Mouse (Mus musculus) NIH3T3 (cell line): ENCODE results near the gene Cdyl2.

ENCODE experiments used
- DNase-seq: peaks from one replicate; pipeline ENCODE4 v3.0.0-alpha.2; 2012; ENCODE audit warnings: low read depth

The Cdyl2 gene

DNA sequence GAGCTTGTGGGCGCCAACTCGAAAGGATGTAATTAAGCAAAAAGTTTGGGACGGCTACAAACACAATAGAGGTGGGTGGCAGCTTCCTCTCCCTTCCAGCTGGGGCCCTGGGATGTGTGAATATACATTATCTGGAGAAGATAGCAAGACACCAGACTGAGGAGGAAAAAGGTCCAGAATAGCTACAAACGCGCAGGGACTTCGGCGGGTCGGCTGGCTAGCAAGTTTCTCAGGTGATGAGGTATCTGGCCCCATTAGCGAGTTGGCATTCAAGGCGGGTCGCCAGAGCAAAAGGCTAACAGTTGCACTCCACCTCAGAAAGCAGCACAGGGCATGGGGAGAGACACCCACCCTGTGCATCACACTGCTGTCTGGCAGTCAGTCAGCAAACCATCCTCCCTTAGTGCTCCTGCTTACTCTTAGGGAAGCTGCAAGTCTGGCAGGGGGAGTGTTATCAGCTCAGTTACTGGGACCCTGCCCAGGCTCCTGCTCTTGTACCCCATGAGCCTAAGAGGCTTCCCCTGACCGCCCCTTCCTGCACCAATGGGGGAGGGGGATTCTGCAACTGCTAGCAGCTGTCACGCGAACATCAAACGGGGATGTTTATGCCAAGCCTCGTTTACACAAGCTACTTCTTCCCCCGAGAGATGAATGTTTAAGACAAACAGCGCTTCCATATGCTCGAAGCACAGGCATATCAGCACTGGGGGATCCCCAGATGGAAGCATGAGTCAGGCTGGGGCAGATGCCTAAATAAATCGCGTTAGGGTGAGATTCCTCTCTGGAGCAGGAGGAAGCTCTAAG is 111.4 kb downstream of the Cdyl2 start:
- DNase-seq, result peak; percentile 17

DNA sequence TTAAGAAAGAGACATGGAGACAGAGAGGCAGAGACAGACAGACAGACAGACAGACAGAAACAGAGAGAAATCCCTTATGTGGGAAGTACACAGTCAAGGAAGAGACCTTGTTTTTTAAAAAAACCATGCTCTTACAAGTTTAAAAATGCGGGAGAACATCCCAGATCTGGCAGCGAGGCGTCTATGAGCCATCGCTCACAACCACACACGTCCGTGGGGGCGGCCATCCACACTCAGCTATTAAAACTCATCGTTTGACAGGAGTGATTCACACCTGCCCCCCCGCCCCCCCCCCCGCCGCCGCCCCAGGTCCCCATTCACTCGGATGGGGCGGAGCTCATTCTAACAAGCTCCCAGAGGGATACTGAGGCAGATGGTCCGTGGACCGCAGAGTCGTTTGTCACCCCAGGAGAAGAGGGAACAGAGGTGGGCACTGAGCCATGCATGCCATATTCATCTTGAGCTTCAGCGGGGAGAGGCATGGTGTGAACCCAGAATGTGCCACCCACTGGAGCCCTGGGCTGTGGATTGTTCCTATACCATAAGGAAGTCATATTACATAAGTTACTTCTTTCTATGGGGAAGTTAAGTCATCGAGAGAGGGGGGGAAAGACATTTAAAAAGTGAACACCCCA is 113.0 kb downstream of the Cdyl2 start:
- DNase-seq, result no peak

DNA sequence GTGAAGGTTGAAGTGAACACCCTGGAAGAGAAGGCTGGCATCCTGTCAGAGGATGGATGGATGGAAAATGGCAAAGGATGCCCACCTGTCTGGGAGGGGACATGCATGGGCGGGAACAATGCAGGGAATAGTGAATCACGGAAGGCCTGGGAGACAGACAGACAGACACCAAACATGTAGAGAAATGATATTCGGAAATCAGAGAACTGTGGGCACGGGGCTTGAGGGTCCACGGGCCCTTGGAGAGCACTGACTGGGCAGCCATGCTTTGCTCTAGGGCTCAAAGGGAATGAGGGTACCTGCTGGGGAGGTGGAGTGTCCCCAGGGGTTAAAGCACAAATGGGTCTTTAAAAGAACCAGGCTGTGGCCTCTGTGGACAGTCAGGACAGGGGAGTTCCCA is 113.6 kb downstream of the Cdyl2 start:
- DNase-seq, result no peak

DNA sequence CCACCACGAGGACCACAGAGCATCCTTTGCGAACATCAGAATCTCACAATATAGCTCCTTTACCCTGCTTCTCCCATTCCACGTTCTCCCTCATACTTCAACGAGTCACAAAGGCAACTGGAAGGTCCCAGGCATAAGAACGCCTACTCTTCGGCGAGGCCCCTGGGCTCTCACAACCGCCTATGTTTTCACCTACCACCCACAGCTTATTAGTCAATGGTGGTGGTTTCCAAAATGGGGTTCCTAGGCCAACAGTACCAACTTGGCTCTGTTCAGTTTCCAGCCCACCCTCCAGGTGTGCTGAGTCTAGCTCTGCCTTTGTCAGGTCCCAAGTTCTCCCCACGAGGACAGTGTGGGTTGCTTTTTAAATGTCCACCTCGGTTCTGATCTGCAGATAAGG is 114.0 kb downstream of the Cdyl2 start:
- no peak for DNase-seq

DNA sequence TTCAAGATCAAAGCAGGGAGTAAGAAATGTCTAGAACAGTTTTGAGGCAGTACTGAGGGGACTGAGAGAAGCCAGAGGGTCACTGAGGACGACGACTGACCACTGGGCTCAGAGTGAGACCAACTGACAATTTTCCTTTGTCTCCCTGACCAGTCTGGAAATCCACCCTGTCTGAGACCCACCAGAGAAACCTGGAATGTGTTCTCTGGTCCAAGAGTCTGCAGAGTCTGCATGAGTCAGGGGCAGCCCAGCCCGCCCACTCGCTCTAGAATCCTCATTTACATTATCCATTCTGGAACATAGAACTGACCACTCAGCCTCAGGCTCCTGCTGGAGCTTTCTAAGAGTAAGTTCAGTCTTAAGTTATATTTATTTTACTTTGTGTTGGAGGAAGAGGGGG is 114.9 kb downstream of the Cdyl2 start:
- DNase-seq, result peak; percentile 42

DNA sequence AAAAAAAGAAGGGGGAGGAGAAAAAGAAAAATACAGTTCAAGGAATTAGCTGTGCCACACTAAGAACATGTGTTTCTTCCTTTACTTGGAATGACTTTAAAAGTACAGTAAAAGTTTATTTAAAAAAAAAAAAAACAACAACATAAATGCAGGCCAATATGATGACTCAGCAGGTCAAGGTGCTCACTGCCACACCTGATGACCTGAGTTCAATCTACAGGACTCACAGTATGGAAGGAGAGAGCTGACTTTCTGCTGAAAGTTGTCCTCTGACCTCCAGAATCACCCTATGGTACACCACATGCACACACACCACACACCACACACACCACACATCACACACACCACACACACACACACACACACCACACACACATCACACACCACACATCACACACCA is 116.4 kb downstream of the Cdyl2 start:
- DNase-seq, result no peak

DNA sequence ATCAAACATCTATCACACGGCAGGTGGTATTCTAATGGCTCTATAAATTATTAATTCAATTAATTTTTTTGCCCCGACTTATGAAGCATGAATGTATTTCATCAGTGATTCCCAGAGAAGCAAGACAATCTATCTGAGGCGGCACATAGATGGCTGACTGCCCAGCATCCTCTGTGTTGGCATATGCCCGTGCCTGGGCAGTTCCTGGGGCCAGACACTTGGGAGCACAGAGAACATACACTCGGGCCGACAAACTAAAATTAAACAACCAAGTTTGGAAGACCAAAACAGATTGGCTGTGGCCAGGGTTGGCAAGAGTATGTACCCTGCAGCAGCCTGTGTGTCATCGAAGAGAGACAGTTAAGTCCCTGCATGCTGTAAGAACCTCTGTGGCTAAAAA is 117.9 kb downstream of the Cdyl2 start:
- no peak for DNase-seq

DNA sequence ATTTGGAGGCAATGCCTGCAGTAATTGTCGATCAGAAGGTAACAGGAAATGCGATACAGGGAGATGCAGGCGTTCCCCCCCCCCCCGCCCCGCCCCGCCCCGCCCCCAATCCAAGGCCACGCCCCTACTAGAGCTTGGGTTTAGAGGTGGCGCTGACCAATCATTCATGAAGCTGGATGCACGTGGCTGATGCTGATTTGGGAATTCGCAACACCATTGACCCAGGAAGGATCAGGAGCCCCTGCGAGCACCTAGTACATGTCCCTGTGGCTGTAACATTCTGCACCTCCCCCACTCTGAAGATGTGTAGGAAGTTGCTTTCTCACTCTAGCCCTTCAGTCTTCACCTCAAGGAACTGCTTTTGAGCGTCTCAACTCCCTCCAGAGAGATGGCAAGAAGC is 126.6 kb downstream of the Cdyl2 start:
- DNase-seq, result no peak

DNA sequence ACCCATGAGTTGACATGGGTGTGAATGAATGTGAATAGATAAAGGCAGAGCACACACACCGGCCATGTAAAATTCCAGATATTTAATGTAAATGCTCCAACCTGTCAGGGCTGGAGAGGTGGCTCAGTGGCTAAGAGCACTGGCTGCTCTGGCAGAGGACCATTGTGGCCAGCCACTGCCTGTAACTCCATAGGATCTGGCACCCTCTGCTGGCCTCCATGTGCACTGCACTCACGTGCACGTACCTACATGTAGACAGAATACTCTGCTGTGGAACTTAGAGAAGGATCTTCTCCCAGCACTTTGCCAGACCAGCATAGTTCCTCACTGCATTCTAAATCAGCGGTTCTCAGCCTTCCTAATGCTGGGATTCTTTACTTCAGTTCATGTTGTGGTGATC is 130.0 kb downstream of the Cdyl2 start:
- no peak for DNase-seq

DNA sequence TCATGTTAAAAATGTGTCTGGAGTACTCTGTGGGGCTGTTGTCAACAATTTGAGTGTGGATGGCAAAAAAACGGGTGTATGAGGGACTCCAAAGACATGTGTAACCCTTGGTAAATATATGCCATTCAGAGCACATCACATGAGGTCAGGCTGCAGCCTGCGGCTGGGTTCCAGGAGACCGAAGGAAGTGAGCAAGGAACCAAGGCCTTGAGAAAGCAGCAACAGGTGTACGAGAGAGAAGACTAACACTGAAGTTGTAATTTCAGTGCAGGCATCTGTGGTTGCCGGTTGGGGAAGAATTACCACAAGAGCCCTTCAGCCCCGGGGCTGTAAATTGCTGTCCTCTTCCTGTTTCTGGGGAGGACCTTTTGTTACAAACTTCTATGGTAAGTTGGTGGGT is 133.1 kb downstream of the Cdyl2 start:
- DNase-seq, result no peak

DNA sequence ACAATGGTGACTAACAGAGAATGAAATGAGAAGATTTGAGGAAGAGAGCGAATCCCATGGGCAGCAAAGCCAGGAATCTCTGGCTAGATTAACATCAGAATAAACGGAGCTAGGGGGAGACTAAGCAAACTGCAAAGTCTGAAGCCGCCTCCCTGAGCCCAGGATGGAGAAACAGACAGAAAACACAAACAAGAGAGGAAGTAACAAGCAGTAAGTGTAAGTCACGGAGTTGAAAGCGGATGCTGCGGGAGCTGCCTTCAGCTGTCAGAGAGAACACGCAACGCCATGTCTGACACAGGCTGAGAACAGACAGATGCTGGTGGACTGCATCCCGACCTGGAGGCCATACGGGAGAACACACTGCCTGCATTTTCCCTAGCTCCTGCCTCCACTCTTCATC is 141.6 kb downstream of the Cdyl2 start:
- DNase-seq, result no peak

DNA sequence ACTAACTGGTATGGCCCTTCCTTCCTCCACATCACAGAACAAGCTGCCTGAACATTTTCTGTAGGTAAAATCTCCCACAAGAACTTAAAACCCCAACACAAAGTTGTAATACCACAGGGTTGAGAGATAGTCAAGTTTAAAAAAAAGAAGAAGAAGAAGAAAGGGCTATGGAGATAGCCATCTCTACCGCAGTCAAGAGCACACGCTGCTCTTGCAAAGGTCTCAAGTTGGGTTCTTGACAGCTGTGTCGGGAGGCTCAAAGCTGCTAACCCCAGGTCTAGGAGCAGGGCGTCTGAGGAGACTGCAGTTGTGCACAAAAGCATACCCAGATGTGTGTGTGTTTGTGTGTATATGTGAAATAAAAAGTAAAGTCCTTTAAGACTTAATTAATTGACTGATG is 142.2 kb downstream of the Cdyl2 start:
- no peak for DNase-seq

DNA sequence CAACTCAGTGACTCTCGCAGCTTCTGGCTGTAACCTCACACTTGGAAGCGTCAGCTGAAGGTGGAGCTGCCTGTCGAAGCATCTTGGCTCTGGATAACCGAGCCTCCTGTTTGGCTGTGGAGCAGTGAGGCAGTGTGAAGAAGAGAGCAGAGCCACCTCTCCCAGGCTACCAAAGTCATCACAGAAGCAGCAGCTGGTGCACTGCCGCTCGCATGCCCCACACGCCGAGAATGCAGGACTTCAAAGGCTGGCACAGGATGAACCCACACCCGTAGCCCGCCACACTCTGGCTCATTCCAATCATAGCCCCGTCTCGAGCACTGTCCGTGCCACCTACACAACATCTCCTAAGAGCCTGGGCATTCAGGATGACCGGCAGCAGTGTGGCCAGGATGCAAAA is 142.7 kb downstream of the Cdyl2 start:
- no peak for DNase-seq

DNA sequence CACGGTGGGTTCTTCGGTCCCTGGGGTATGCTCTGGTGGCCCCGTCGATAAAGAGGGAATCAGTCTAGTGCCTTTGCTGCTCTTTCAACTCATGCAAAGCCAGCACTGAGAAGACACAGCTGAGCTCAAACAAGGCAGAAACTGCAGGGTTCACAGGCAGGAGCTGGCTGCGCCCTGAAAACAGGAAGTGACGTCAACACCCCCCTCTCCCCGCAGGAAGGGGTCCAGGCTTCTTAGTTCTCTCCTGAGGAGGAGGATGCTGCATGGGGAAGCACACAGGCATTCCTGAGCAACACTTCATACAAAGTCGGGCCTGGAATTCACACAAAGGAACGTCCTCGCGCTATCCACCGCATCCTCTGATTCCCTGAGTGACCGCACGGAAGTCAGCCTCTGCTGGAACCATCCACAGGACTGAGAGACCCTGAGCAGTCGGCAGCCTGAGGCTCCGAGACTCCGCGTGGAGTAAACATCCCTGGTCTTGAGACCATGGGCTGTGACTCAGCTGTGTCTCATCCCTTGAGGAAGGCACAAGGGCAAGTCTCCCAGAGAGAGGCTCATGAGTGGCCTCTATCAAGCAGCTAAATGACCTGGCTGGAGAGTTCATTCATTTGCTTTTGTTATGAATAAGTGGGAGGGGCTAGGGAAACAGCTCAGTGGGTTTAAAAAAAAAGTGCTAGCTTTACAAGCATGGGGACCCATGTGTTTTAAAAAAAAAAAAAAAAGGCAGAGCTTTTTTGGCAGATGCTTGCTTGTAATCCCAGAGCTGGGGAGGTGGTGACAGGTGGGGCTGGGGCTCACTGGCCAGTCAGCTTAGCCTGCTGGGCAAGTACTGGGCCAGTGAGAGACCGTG is 144.9 kb downstream of the Cdyl2 start:
- peak; percentile 9 for DNase-seq

DNA sequence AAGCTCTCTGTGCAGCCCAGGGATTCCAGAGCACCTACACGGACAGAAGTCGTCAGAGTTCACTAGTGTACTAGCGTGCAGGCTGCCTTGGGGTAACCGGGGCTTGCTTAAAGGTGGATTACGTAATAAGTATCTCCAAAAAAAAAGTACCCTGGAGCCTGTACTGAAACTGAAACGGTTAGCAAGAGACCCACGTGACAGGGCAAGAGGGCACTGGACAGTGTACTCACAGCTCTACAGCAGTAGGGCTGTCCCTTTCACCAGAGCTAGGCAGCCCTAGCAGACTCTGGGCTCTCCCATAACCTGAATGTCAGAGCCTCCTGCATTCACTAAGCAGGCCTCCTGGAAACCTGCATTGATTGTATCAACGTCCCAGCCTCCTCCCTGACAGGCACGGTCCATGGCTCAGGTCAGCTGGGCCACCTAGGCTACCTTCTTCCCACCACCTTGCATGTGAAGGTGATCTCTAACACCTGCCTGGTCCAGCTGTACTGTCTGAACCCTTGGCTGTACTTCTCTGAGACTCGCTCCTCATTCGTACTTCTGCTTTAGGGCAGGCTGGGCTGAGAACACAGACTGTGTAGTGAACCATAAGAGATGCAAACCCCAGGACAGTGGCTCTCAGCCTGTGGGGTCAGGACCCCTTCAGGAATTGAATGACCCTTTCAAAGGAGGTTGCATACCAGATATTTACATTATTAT is 151.3 kb downstream of the Cdyl2 start:
- DNase-seq, result no peak

DNA sequence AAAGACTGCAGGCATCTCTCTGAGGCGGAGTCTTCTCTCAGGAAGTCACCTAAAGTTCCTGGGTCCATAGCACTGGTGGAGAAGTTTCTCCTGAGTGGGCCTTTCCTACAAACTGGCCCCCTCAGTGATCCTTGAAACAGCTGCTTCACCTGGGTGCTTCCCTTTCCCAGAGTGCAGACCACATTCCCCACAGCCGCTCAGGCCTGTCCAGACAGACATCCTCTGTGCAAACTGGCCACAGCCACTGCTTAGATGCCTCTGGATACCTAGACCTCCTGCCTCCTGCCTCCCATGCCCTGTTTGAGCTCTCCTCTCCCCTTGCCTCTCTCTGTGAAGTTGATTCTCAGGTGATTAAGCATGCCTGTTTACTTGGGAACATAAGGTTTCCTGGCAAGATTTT is 156.1 kb downstream of the Cdyl2 start:
- DNase-seq, result no peak

DNA sequence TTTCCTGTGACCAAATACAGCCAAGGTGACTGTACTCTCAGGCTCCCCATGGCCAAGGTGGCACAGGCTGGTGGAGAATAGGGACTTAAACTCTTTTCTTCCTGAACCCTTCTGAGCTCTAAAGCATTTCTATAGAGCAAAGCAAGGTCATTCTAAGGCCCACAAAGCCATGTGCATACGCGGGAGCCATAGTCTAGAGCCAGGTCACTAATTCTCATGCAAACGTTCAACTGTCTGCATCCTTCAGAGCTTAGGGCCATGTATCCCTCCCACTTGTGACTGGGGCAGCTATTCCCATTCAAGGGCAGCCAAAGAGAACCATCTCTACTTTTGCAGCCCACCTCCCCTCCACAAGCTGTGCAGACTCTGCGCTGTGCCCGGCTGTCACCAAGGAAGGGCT is 159.7 kb downstream of the Cdyl2 start:
- DNase-seq, result no peak

DNA sequence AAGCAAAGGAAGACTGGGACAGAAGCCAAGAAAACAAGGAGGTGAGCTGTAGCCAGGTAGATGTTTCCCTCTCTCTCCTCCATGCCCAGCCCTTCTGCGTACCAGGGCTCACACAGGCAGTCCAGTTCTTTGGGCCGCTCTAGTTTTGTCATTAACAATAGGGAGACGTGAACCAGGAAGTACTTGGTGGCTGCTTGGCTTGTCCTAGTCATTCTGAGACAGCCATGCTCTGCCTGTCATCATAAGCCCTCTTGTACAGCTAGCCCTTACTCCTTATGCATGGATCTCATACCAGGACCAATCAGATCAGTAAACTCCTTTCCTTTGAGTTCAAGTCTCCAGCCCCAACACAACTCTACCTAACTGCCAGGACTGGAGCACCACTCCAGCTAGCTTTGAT is 180.0 kb downstream of the Cdyl2 start:
- DNase-seq, result no peak

DNA sequence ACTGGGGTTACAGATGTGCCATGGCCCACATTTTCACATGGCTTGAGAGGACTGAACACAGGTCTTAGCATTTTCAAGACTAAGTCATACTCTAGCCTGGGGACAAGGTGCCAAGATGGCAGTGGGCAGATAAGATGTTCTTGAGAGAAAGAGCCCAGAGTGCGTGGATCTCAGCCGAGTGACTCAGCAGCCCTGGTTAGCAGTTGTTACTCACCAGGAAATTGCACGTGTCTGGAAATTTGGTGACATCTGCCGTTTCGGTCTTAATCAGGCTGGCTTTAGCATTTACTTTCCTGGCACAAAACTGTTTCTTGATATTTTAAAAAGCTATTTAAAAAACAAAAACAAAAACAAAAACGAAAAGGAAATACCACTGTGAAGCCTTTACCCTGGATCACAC is 180.5 kb downstream of the Cdyl2 start:
- peak; percentile 27 for DNase-seq

DNA sequence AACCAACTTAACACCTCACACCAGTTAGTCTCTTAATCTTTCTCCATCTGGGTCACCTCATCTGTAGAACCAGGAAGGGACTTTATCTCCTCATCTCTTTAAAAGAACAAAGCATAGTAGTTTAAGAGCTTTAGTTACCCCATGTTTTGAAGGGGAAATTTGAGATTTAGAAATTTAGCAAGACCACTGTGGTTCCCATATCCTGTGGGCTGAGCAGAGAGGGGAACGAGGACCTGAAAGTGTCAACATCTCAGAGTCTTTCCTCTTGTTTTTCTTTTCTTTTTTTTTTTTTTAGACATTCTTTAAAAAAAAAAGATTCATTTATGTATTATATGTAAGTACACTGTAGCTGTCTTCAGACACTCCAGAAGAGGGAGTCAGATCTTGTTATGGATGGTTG is 189.4 kb downstream of the Cdyl2 start:
- DNase-seq, result no peak

DNA sequence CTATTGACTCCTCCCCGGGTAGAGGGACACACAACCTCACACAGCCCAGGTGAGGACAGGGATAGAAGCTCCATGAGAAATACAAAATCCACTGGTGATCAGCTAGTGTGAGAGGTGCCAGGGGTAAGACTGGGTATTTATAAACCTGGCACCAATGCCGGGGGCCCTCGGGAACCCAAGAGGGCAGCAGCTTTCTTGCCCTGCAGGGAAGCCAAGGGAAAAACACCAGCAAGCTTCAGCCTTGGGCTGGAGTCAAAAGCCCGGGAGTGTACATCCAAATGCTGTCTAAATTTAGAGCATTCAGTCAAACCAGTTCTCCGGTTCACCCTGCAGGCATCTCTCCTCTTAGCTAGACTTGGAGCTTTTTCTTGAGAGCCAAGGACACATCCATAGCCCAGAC is 189.9 kb downstream of the Cdyl2 start:
- no peak for DNase-seq

DNA sequence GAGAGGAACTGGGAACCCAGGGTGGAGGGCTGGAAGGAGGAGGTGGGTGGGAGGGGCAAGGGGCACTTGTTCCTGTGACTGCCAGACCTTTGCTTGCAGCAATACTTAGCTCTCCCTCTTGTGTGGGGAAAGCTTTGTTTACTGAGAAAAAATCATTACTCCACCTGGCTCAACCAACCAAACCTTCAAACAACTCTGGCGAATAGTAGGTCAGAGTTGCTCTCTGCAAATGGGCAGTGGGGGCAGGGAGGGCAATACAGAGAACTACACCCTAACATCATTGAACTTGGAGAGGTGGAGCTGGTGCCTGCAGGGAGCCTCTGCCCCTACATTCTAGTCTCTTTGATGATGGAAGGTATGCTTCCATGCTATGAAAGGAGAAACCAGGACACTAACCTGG is 192.7 kb downstream of the Cdyl2 start:
- no peak for DNase-seq
